Mouse (Mus musculus) splenic B cell, adult 2 months (primary cell): ENCODE data around the gene Pcdh15.

ENCODE experiments used
- DNase-seq: peaks from one replicate; pipeline ENCODE4 v3.0.0-alpha.2; 2011; ENCODE audit warnings: low read depth, low spot score
- H3K27me3 ChIP-seq: 2 replicates; pipeline ENCODE4 v1.6.1; 2012; ENCODE audit warnings: mild to moderate bottlenecking, low read length, moderate library complexity, mixed read lengths; ENCODE audit not compliant: control insufficient read depth, poor library complexity, insufficient read depth, severe bottlenecking
- H3K36me3 ChIP-seq: 2 replicates; pipeline ENCODE4 v1.6.1; 2012; ENCODE audit warnings: mild to moderate bottlenecking, low read length, moderate library complexity, mixed read lengths; ENCODE audit not compliant: control insufficient read depth, poor library complexity, insufficient read depth, severe bottlenecking

Gene Pcdh15

GRCm38 (mm10) chr10:73921579-73921978, 822.4 kb downstream of the Pcdh15 start:
- no peak for DNase-seq
- no peaks in the 10 kb centered on the region for H3K27me3 ChIP-seq
- H3K36me3 ChIP-seq: no peaks in the 10 kb centered on the region

GRCm38 (mm10) chr10:73928672-73929071, 829.5 kb downstream of the Pcdh15 start:
- no peaks in the 10 kb centered on the region for H3K27me3 ChIP-seq
- DNase-seq: no peak
- H3K36me3 ChIP-seq: no peaks in the 10 kb centered on the region

GRCm38 (mm10) chr10:73929718-73930117, 830.6 kb downstream of the Pcdh15 start:
- DNase-seq: no peak
- Histone ChIP-seq H3K36me3 (no peaks in the 10 kb centered on the region), H3K27me3 (no peaks in the 10 kb centered on the region)

GRCm38 (mm10) chr10:73931185-73931584, 832.0 kb downstream of the Pcdh15 start:
- Histone ChIP-seq H3K36me3 (no peaks in the 10 kb centered on the region), H3K27me3 (no peaks in the 10 kb centered on the region)
- no peak for DNase-seq

- no peaks in the 10 kb centered on the region for H3K36me3 ChIP-seq
- no peak for DNase-seq
- no peaks in the 10 kb centered on the region for H3K27me3 ChIP-seq
These were observed 833.0 kb downstream of the Pcdh15 start for GRCm38 (mm10) chr10:73931996-73932679.

- DNase-seq: no peak
- no peaks in the 10 kb centered on the region for H3K36me3 ChIP-seq
- H3K27me3 ChIP-seq: no peaks in the 10 kb centered on the region
These were observed 837.0 kb downstream of the Pcdh15 start for GRCm38 (mm10) chr10:73936121-73936520.

GRCm38 (mm10) chr10:73938989-73939388, 839.8 kb downstream of the Pcdh15 start:
- H3K36me3 ChIP-seq: no peaks in the 10 kb centered on the region
- DNase-seq: no peak
- H3K27me3 ChIP-seq: no peaks in the 10 kb centered on the region

- H3K27me3 ChIP-seq: no peaks in the 10 kb centered on the region
- H3K36me3 ChIP-seq: no peaks in the 10 kb centered on the region
- no peak for DNase-seq
These were observed 848.7 kb downstream of the Pcdh15 start for GRCm38 (mm10) chr10:73947799-73948198.

GRCm38 (mm10) chr10:73953362-73953761, 854.2 kb downstream of the Pcdh15 start:
- no peak for DNase-seq
- Histone ChIP-seq H3K36me3 (no peaks in the 10 kb centered on the region), H3K27me3 (no peaks in the 10 kb centered on the region)

GRCm38 (mm10) chr10:73984057-73984456, 884.9 kb downstream of the Pcdh15 start:
- Histone ChIP-seq H3K36me3 (no peaks in the 10 kb centered on the region), H3K27me3 (no peaks in the 10 kb centered on the region)
- no peak for DNase-seq

GRCm38 (mm10) chr10:74008836-74009235, 909.7 kb downstream of the Pcdh15 start:
- H3K36me3 ChIP-seq: no peaks in the 10 kb centered on the region
- no peaks in the 10 kb centered on the region for H3K27me3 ChIP-seq
- no peak for DNase-seq

- no peak for DNase-seq
- H3K27me3 ChIP-seq: no peaks in the 10 kb centered on the region
- no peaks in the 10 kb centered on the region for H3K36me3 ChIP-seq
These were observed 923.9 kb downstream of the Pcdh15 start for GRCm38 (mm10) chr10:74023091-74023490.

GRCm38 (mm10) chr10:74053059-74053458, 953.9 kb downstream of the Pcdh15 start:
- no peaks in the 10 kb centered on the region for H3K36me3 ChIP-seq
- no peak for DNase-seq

GRCm38 (mm10) chr10:74086653-74087052, 987.5 kb downstream of the Pcdh15 start:
- no peak for DNase-seq
- no peaks in the 10 kb centered on the region for H3K27me3 ChIP-seq
- H3K36me3 ChIP-seq: no peaks in the 10 kb centered on the region

More at GRCm38 (mm10) chr10:74053059-74053458, 953.9 kb downstream of the Pcdh15 start:
- no peaks in the 10 kb centered on the region for H3K27me3 ChIP-seq

- no peaks in the 10 kb centered on the region for H3K27me3 ChIP-seq
- DNase-seq: no peak
- no peaks in the 10 kb centered on the region for H3K36me3 ChIP-seq
These were observed 999.2 kb downstream of the Pcdh15 start for GRCm38 (mm10) chr10:74098296-74098695.

GRCm38 (mm10) chr10:74114107-74114506, 1015.0 kb downstream of the Pcdh15 start:
- Histone ChIP-seq H3K27me3 (no peaks in the 10 kb centered on the region), H3K36me3 (no peaks in the 10 kb centered on the region)
- DNase-seq: no peak
